Mouse (Mus musculus): ENCODE results near the gene Zc2hc1b.

DNA sequence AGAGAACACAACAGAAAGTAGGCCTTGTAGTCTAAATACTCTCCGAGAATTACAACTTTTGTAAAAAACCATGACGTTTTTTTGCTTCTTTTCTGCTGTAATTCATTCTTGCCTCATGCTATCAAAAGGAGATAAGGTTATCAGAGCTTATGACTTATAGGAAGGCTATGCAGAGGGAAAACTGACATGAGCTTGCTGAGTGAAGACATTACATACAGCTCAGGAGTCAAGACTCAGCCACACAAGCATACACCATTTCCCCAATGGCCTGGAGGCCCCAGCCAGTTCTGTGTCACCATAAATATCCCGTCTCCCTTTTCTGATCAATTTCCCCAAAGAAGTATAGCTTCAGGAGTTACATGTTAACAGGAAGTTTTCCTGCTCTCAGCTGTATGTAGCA, 44.3 kb upstream of the Zc2hc1b start:
- TF ChIP-seq CTCF (IDR thresholded peaks at IDR 0.05; ENCODE audit: low read depth) (no peak), EP300 (IDR thresholded peaks at IDR 0.05; ENCODE audit: low read depth) (no peak)

All from liver, postnatal 0 days (tissue).